Mouse (Mus musculus) heart, embryonic 12.5 days (tissue): ENCODE measurements at regions not wholly inside any gene's neighbourhood (a gene's known extent, or its start where the extent isn't known, plus 50 kb on each side); places are given as distances from the start of the nearest gene placed in this dataset.

Experiments used
- ATAC-seq: fragments of 200-750 bp; cut with Nextera tagmentation; 2 replicates; pipeline ENCODE4 v1.8.0; 2017; ENCODE audit warnings: moderate TSS enrichment, moderate library complexity; ENCODE audit not compliant: insufficient number of reproducible peaks, low FRiP score
- H3K27ac ChIP-seq: fragments of 300-500 bp; sonication (generic); 2 replicates; pipeline ENCODE4 v1.5.1; 2016; ENCODE audit warnings: mild to moderate bottlenecking, moderate library complexity; ENCODE audit not compliant: poor library complexity, severe bottlenecking
- H3K27me3 ChIP-seq: fragments of 300-500 bp; sonication (generic); replicated peaks from 2 replicates; pipeline ENCODE4 v1.6.1; 2016; ENCODE audit warnings: mild to moderate bottlenecking, moderate library complexity
- H3K36me3 ChIP-seq: fragments of 300-500 bp; sonication (generic); 2 replicates; pipeline ENCODE4 v1.6.1; 2016; ENCODE audit warnings: mild to moderate bottlenecking, moderate library complexity
- H3K4me1 ChIP-seq: fragments of 300-500 bp; sonication (generic); replicated peaks from 2 replicates; pipeline ENCODE4 v1.6.1; 2016; ENCODE audit warnings: mild to moderate bottlenecking
- H3K4me2 ChIP-seq: fragments of 300-500 bp; sonication (generic); 2 replicates; pipeline ENCODE4 v1.6.1; 2016; ENCODE audit warnings: mild to moderate bottlenecking, moderate library complexity
- H3K4me3 ChIP-seq: fragments of 300-500 bp; sonication (generic); 2 replicates; pipeline ENCODE4 v1.5.1; 2016; ENCODE audit warnings: mild to moderate bottlenecking
- H3K9ac ChIP-seq: fragments of 300-500 bp; sonication (generic); 2 replicates; pipeline ENCODE4 v1.6.1; 2016; ENCODE audit warnings: mild to moderate bottlenecking, moderate library complexity
- H3K9me3 ChIP-seq: fragments of 300-500 bp; sonication (generic); replicated peaks from 2 replicates; pipeline ENCODE4 v1.6.1; 2016; ENCODE audit warnings: mild to moderate bottlenecking, moderate library complexity
- WGBS: fragments of 180-500 bp; shearing (Covaris S2); methylation state at CpG from one replicate; pipeline ENCODE4 v1.1.7; 2016; 5-methylcytosine and 5-hydroxymethylcytosine counted together

GRCm38 (mm10) chr1:73535726-73536265 lies 520.1 kb upstream of the Tnp1 start:
- WGBS: 76% methylated on average over 4 of the region's 4 CpGs
- ATAC-seq: no peak
- Histone ChIP-seq H3K9me3 (no peaks in the 10 kb centered on the region), H3K4me1 (peaks cover 15% of the 10 kb centered on the region; the same call in 1 of the 2 replicates), H3K4me3 (no peak overlapping the region), H3K9ac (no peak overlapping the region), H3K27ac (no peak overlapping the region), H3K27me3 (no peaks in the 10 kb centered on the region), H3K4me2 (no peak overlapping the region), H3K36me3 (no peaks in the 10 kb centered on the region)

DNA sequence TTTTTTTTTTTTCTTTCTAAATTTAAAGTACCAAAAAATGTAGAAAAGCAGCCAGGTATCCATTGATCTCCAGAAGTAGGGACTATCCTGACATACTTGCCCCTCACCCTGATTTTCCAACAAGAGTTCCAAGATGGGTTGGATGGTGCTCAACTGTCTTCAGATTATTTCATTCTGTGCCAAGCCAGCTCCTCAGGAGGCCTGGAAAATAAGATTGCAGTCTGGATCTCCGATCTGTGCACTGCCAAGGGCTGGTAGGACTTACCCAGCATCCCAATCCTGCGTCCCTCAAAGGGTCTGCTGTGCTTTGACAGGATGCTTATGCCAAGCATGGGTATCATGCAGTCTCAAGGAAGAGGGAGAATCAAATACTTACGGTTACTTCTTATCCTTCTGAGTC lies 517.8 kb upstream of the Tnp1 start:
- H3K27me3 ChIP-seq: no peaks in the 10 kb centered on the region
- no peak overlapping the region for H3K27ac ChIP-seq
- no peak overlapping the region for H3K4me2 ChIP-seq
- H3K36me3 ChIP-seq: no peaks in the 10 kb centered on the region
- H3K9ac ChIP-seq: no peak overlapping the region
- H3K4me3 ChIP-seq: no peak overlapping the region
- H3K9me3 ChIP-seq: no peaks in the 10 kb centered on the region
- 76% methylated on average over 3 of the region's 3 CpGs for WGBS
- ATAC-seq: no peak
- H3K4me1 ChIP-seq: peaks cover 9% of the 10 kb centered on the region; the same call in 1 of the 2 replicates

GRCm38 (mm10) chr1:73532316-73532715 lies 516.6 kb upstream of the Tnp1 start:
- 84% methylated on average over 4 of the region's 4 CpGs for WGBS
- no peaks in the 10 kb centered on the region for H3K9me3 ChIP-seq
- ATAC-seq: no peak
- no peak overlapping the region for H3K9ac ChIP-seq
- H3K4me2 ChIP-seq: no peak overlapping the region
- H3K27ac ChIP-seq: no peak overlapping the region
- H3K27me3 ChIP-seq: no peaks in the 10 kb centered on the region
- H3K4me3 ChIP-seq: no peak overlapping the region
- 0 out of 2 replicates have a peak, but pooled peaks cover under 1% of the 10 kb centered on the region for H3K4me1 ChIP-seq
- H3K36me3 ChIP-seq: no peaks in the 10 kb centered on the region

GRCm38 (mm10) chr1:73531831-73532230 lies 516.1 kb upstream of the Tnp1 start:
- WGBS: 29% methylated on average over 3 of the region's 3 CpGs
- Histone ChIP-seq H3K4me1 (no peaks in the 10 kb centered on the region), H3K27me3 (no peaks in the 10 kb centered on the region), H3K9ac (no peak overlapping the region), H3K36me3 (no peaks in the 10 kb centered on the region), H3K27ac (no peak overlapping the region), H3K9me3 (no peaks in the 10 kb centered on the region), H3K4me2 (no peak overlapping the region), H3K4me3 (no peak overlapping the region)
- no peak for ATAC-seq

GRCm38 (mm10) chr1:73530326-73530725 lies 514.6 kb upstream of the Tnp1 start:
- Histone ChIP-seq H3K27ac (no peak overlapping the region), H3K36me3 (no peaks in the 10 kb centered on the region), H3K27me3 (no peaks in the 10 kb centered on the region), H3K9ac (no peak overlapping the region), H3K9me3 (no peaks in the 10 kb centered on the region), H3K4me1 (no peaks in the 10 kb centered on the region), H3K4me3 (no peak overlapping the region), H3K4me2 (no peak overlapping the region)
- WGBS: 76% methylated on average over 2 of the region's 2 CpGs
- no peak for ATAC-seq

GRCm38 (mm10) chr1:73528623-73529022 lies 512.9 kb upstream of the Tnp1 start:
- no peak overlapping the region for H3K4me3 ChIP-seq
- H3K9ac ChIP-seq: no peak overlapping the region
- WGBS: 83% methylated on average over 1 of the region's 1 CpGs
- H3K27me3 ChIP-seq: no peaks in the 10 kb centered on the region
- no peaks in the 10 kb centered on the region for H3K36me3 ChIP-seq
- H3K4me2 ChIP-seq: no peak overlapping the region
- H3K9me3 ChIP-seq: no peaks in the 10 kb centered on the region
- no peaks in the 10 kb centered on the region for H3K4me1 ChIP-seq
- no peak overlapping the region for H3K27ac ChIP-seq
- no peak for ATAC-seq

GRCm38 (mm10) chr1:73516441-73516840 lies 500.7 kb upstream of the Tnp1 start:
- Histone ChIP-seq H3K4me3 (no peak overlapping the region), H3K4me1 (no peaks in the 10 kb centered on the region), H3K36me3 (no peaks in the 10 kb centered on the region), H3K9me3 (no peaks in the 10 kb centered on the region), H3K27me3 (no peaks in the 10 kb centered on the region; the same call in 1 of the 2 replicates), H3K27ac (no peak overlapping the region), H3K4me2 (no peak overlapping the region), H3K9ac (no peak overlapping the region)
- 66% methylated on average over 8 of the region's 8 CpGs for WGBS
- ATAC-seq: no peak

DNA sequence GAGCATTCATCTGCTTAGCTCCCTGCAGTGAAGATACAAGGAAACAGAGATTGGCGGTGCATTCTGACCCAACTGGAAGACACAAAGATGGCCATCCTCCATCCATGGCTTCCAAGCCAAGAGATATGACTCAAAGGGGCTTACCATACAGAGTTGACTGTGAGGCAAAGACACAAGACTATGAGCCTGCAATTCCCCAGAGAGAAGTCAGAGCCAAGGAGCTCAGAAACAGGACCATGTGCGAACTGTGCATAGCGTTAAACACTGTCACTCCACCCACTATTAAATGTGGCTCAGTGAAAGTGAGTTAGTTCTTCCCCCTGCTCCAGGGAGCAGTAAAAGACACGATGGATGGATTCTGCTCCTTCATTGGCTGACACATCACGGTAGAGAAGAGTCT lies 500.1 kb upstream of the Tnp1 start:
- Histone ChIP-seq H3K36me3 (no peaks in the 10 kb centered on the region), H3K4me1 (no peaks in the 10 kb centered on the region), H3K4me3 (no peak overlapping the region), H3K27me3 (no peaks in the 10 kb centered on the region; the same call in 1 of the 2 replicates), H3K9ac (no peak overlapping the region), H3K4me2 (no peak overlapping the region), H3K27ac (no peak overlapping the region), H3K9me3 (no peaks in the 10 kb centered on the region)
- 82% methylated on average over 5 of the region's 5 CpGs for WGBS
- no peak for ATAC-seq

DNA sequence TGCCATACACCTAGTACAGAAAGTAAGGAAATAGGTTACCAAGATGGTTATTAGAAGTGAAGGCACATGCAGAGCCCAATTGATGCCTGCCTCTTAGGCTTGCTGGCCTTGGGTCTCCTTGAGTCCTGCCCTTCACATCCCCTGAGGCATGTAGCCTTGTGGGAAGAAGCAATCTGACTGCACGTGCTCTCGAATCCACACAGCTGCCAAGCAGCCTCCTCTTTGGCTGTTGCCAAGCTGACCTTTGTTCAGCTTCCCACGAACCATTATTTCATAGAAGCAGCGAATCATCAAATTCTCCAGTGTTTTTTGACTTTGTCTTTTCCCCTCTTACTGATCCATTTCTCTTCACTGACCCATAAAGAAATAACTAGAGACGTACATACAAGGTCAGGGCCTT lies 498.1 kb upstream of the Tnp1 start:
- 77% methylated on average over 5 of the region's 5 CpGs for WGBS

GRCm38 (mm10) chr1:73512836-73513235 lies 497.1 kb upstream of the Tnp1 start:
- no peak overlapping the region for H3K27ac ChIP-seq
- ATAC-seq: no peak
- WGBS: 85% methylated on average over 2 of the region's 2 CpGs

More for the DNA sequence above, 498.1 kb upstream of the Tnp1 start:
- H3K9ac ChIP-seq: no peak overlapping the region
- no peaks in the 10 kb centered on the region for H3K4me1 ChIP-seq
- ATAC-seq: no peak
- no peaks in the 10 kb centered on the region for H3K36me3 ChIP-seq
- H3K27me3 ChIP-seq: no peaks in the 10 kb centered on the region; the same call in 1 of the 2 replicates
- H3K27ac ChIP-seq: no peak overlapping the region
- no peak overlapping the region for H3K4me2 ChIP-seq
- no peaks in the 10 kb centered on the region for H3K9me3 ChIP-seq
- H3K4me3 ChIP-seq: no peak overlapping the region

GRCm38 (mm10) chr1:73507071-73507754 lies 491.5 kb upstream of the Tnp1 start:
- H3K36me3 ChIP-seq: no peaks in the 10 kb centered on the region
- no peaks in the 10 kb centered on the region; the same call in 1 of the 2 replicates for H3K4me1 ChIP-seq
- no peaks in the 10 kb centered on the region for H3K9me3 ChIP-seq
- H3K27me3 ChIP-seq: no peaks in the 10 kb centered on the region; the same call in 1 of the 2 replicates
- no peak overlapping the region for H3K4me3 ChIP-seq
- 58% methylated on average over 10 of the region's 10 CpGs for WGBS
- no peak for ATAC-seq
- H3K4me2 ChIP-seq: no peak overlapping the region
- no peak overlapping the region for H3K9ac ChIP-seq
- no peak overlapping the region for H3K27ac ChIP-seq

More at GRCm38 (mm10) chr1:73512836-73513235, 497.1 kb upstream of the Tnp1 start:
- H3K4me2 ChIP-seq: no peak overlapping the region
- no peaks in the 10 kb centered on the region for H3K4me1 ChIP-seq
- no peak overlapping the region for H3K4me3 ChIP-seq
- H3K9me3 ChIP-seq: no peaks in the 10 kb centered on the region
- no peaks in the 10 kb centered on the region; the same call in 1 of the 2 replicates for H3K27me3 ChIP-seq
- H3K36me3 ChIP-seq: no peaks in the 10 kb centered on the region
- H3K9ac ChIP-seq: no peak overlapping the region
